Mouse (Mus musculus): ENCODE measurements around the gene Fgd6.

The Fgd6 gene

GRCm38 (mm10) chr10:94174652-94175051 lies 138.9 kb downstream of the Fgd6 start:
- DNase-seq (ENCODE audit: low spot score in 2 of 2) = no peak

DNA sequence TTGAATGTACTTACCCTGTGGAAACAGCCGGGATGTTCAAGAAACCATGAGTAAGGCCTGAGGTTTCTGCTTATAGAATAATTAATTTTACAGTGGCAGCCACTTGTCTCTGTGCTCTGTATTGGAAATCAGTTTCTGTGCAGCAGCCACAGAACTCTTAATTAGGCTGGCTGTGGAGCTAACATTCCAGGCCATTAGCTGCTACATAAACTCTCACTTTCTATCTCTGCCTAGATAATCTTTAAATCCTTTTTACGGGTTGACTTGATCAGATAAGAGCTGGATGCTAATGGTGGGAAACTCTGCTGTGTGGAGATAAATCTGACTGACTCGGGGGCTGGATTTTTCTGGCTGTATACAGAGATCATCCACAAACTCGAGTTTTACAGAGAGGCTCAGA lies 147.4 kb downstream of the Fgd6 start:
- no peak for DNase-seq (ENCODE audit: low spot score in 2 of 2)
